24 mouse cellular contexts compared by ENCODE assay signal in the genomic region with DNA sequence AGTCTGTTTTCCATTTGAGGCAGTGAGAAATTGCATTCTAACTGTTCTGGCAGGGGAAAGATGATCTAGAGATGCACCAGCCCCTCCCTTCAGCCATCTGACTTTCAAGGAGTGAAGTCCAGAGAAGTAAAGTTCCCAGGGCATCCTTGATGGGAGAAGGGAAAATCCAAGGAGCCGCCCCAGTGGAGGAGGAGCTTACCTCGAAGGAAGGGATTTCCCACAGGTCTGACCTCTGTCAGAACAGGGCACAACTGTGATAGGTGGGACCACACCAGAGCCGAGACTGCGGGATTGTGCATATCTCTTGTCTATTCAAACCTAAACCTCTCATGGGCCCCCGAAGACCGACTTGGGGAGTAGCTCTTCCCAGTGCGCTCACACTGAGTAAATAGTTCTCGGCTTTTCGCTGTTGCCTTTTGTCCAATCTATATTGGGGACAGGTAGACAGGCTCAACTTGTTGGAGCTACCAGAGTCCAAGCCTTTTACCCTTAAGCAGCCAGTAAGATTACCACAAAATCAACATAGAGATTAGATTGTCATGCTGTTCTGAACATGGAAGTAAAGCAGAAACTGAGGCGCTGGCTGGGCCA. TPM values are rescaled to one million over a fixed set of nuclear protein-coding genes. Genes with fewer than 3 reads are reported as not detected.
A peak's percentile ranks its signal among the peaks of the same experiment; 100 is the strongest.
DNase-seq lines count a peak whose midpoint lies in the region; ATAC-seq and TF ChIP-seq lines count a peak whose summit lies in the region.
"Had no signal": no experiment of that assay in that cellular context is flagged by ENCODE, and none has a peak within 500 bp of the region (broad histone marks: within the 10 kb centered on the region; RNA-seq: fewer than 3 reads in every experiment).

No protein-coding gene starts in this region.

- no peak for TF ChIP-seq EP300 in stomach, postnatal 0 days (optimal IDR thresholded peaks at IDR 0.05)

- H3K4me1 ChIP-seq in stomach, embryonic 14.5 days (ENCODE audit: control insufficient read depth, insufficient read depth, low read length) = no peaks in the 10 kb centered on the region
- H3K4me1 ChIP-seq in stomach, postnatal 0 days (replicated peaks; ENCODE audit: control insufficient read depth, insufficient read depth) = no peaks in the 10 kb centered on the region; the same call in 1 of the 2 replicates
- H3K4me1 ChIP-seq: forebrain, embryonic 12.5 days; hindbrain, embryonic 10.5 days; hindbrain, embryonic 13.5 days had no signal

- H3K27me3 ChIP-seq in stomach, embryonic 14.5 days (ENCODE audit: control insufficient read depth, insufficient read depth, low read length) = no peaks in the 10 kb centered on the region
- no peaks in the 10 kb centered on the region for H3K27me3 ChIP-seq in stomach, postnatal 0 days (ENCODE audit: control insufficient read depth, insufficient read depth, low read length)
- H3K27me3 ChIP-seq: embryonic facial prominence, embryonic 12.5 days; embryonic facial prominence, embryonic 15.5 days; forebrain, embryonic 12.5 days; forebrain, embryonic 15.5 days; hindbrain, embryonic 13.5 days had no signal

- no peak for TF ChIP-seq CTCF in layer of hippocampus, adult 2 months (conservative IDR thresholded peaks at IDR 0.05)
- TF ChIP-seq CTCF in stomach, postnatal 0 days (IDR thresholded peaks at IDR 0.05; ENCODE audit: low read depth) = no peak

- H3K4me3 ChIP-seq in layer of hippocampus, adult 2 months = no peak overlapping the region
- H3K4me3 ChIP-seq in stomach, embryonic 14.5 days (ENCODE audit: low read depth, low read length) = no peak overlapping the region
- 0 out of 2 replicates have a peak overlapping the region, but pooled peaks have one; percentile 2 for H3K4me3 ChIP-seq in stomach, postnatal 0 days (ENCODE audit: low read depth, low read length)
- H3K4me3 ChIP-seq: embryonic facial prominence, embryonic 12.5 days; embryonic facial prominence, embryonic 15.5 days; forebrain, embryonic 12.5 days; forebrain, embryonic 15.5 days; hindbrain, embryonic 10.5 days; hindbrain, embryonic 13.5 days had no signal

- H3K4me2 ChIP-seq in stomach, embryonic 14.5 days (replicated peaks; ENCODE audit: low read depth, low read length) = peak overlapping the region; percentile 5; the same call in 1 of the 2 replicates
- peak overlapping the region; percentile 34 for H3K4me2 ChIP-seq in stomach, postnatal 0 days (replicated peaks; ENCODE audit: low read depth)
- H3K4me2 ChIP-seq: embryonic facial prominence, embryonic 12.5 days; embryonic facial prominence, embryonic 15.5 days; forebrain, embryonic 12.5 days; forebrain, embryonic 15.5 days; heart, embryonic 11.5 days; hindbrain, embryonic 13.5 days had no signal

- H3K9ac ChIP-seq in stomach, embryonic 14.5 days (replicated peaks; ENCODE audit: low read depth, low read length) = no peak overlapping the region
- H3K9ac ChIP-seq in stomach, postnatal 0 days (ENCODE audit: low read length) = no peak overlapping the region
- H3K9ac ChIP-seq: embryonic facial prominence, embryonic 12.5 days; embryonic facial prominence, embryonic 15.5 days; forebrain, embryonic 12.5 days; forebrain, embryonic 15.5 days; hindbrain, embryonic 13.5 days had no signal

- H3K9me3 ChIP-seq in stomach, embryonic 14.5 days (ENCODE audit: control insufficient read depth, low read depth, low read length) = no peaks in the 10 kb centered on the region
- no peaks in the 10 kb centered on the region for H3K9me3 ChIP-seq in stomach, postnatal 0 days (ENCODE audit: control insufficient read depth, low read length)
- H3K9me3 ChIP-seq: embryonic facial prominence, embryonic 12.5 days; embryonic facial prominence, embryonic 15.5 days; forebrain, embryonic 12.5 days; forebrain, embryonic 15.5 days; hindbrain, embryonic 10.5 days; hindbrain, embryonic 13.5 days had no signal

- no peaks in the 10 kb centered on the region for H3K36me3 ChIP-seq in stomach, embryonic 14.5 days (ENCODE audit: control insufficient read depth, insufficient read depth, low read length)
- H3K36me3 ChIP-seq in stomach, postnatal 0 days (ENCODE audit: control insufficient read depth, insufficient read depth, low read length) = 0 out of 2 replicates have a peak, but pooled peaks cover 3% of the 10 kb centered on the region
- H3K36me3 ChIP-seq: embryonic facial prominence, embryonic 12.5 days; embryonic facial prominence, embryonic 15.5 days; forebrain, embryonic 12.5 days; forebrain, embryonic 15.5 days; hindbrain, embryonic 10.5 days; hindbrain, embryonic 13.5 days had no signal

- 0 out of 2 replicates have a peak overlapping the region, but pooled peaks have one; percentile 32 for H3K27ac ChIP-seq in layer of hippocampus, adult 2 months
- H3K27ac ChIP-seq in stomach, embryonic 14.5 days (ENCODE audit: low read length) = no peak overlapping the region; the same call in 1 of the 2 replicates
- no peak overlapping the region for H3K27ac ChIP-seq in stomach, postnatal 0 days (replicated peaks)
- H3K27ac ChIP-seq: embryonic facial prominence, embryonic 12.5 days; embryonic facial prominence, embryonic 15.5 days; forebrain, embryonic 12.5 days; forebrain, embryonic 15.5 days; hindbrain, embryonic 10.5 days; hindbrain, embryonic 13.5 days had no signal

- DNase-seq in layer of hippocampus, adult 2 months (ENCODE audit: low spot score in 2 of 2) = no peak
- no peak for DNase-seq in layer of hippocampus, adult 18-20 months (ENCODE audit: low spot score in 2 of 2)
- peak; percentile 73 for DNase-seq in ES-CJ7 (ENCODE audit: low read depth, low spot score)
- peak; percentile 45 for DNase-seq in stomach, postnatal 0 days (ENCODE audit: low spot score)
- DNase-seq in kidney, adult 18-20 months = no peak
- no peak for DNase-seq in adrenal gland, adult 18-20 months (ENCODE audit: low spot score in 2 of 2)
- DNase-seq in thymus, postnatal 10 days (ENCODE audit: low spot score in 2 of 2) = no peak
- DNase-seq: adrenal gland, adult 2 months; adrenal gland, postnatal 14 days; cerebellum, adult 11 months; cerebellum, adult 2 months; cerebellum, adult 9-11 months; cerebellum, postnatal 25 days; gastrocnemius, postnatal 25 days had no signal

- 56% methylated on average over 10 of the region's 10 CpGs for WGBS in stomach, embryonic 14.5 days
- 47% methylated on average over 10 of the region's 10 CpGs for WGBS in stomach, postnatal 0 days

- 0 out of 2 replicates have a peak, but pooled peaks have one; percentile 37 for ATAC-seq in stomach, embryonic 14.5 days (ENCODE audit: insufficient number of reproducible peaks, insufficient read depth, low FRiP score, low read depth)
- ATAC-seq in stomach, postnatal 0 days (ENCODE audit: low FRiP score, low TSS enrichment) = peak; percentile 66
- ATAC-seq: CD4-positive, CD25-positive, alpha-beta regulatory T cell, adult 4 months; forebrain, embryonic 15.5 days; hindbrain, embryonic 16.5 days had no signal

RNA-seq across cellular contexts. Expression of gene Pak1ip1, which starts 49.3 kb away (rescaled TPM):
- total RNA-seq in layer of hippocampus, adult 2 months (2021) = 10 to 100 TPM; 41.6 to 44.1 TPM
- 10 to 100 TPM; 40.6 to 41.1 TPM for total RNA-seq in layer of hippocampus, adult 18-20 months (2021)
- 68.3 and 70.8 TPM in 2 replicates for polyA plus RNA-seq in stomach, embryonic 14.5 days (2014; fragmentation: Nextera tagmentation; extraction: Ambion mirVana)
- polyA plus RNA-seq in stomach, postnatal 0 days (2015; fragmentation: Nextera tagmentation; extraction: Ambion mirVana) = 60.2 and 63.8 TPM in 2 replicates
- total RNA-seq in adrenal gland, adult 18-20 months (2021) = 10 to 100 TPM; 56.9 to 58.2 TPM

Comparison
In these comparisons a context has a peak if more than half of its experiments do, and no peak if none do; other contexts are left out.
1. DNase-seq: peak in ES-CJ7 (single experiment) and stomach, postnatal 0 days (single experiment); none in layer of hippocampus, adult 2 months (0 of 2), layer of hippocampus, adult 18-20 months (0 of 2), kidney, adult 18-20 months (single experiment), adrenal gland, adult 18-20 months (0 of 2) and thymus, postnatal 10 days (0 of 2).